Mouse (Mus musculus) liver, postnatal 0 days (tissue): Measurements from ENCODE around the gene Rps19bp1.

Source experiments
- CTCF ChIP-seq: sonication (generic); IDR thresholded peaks from 2 replicates; pipeline ENCODE4 v1.5.1; 2016; ENCODE audit warnings: antibody characterized with exemption, low read depth
- EP300 ChIP-seq: IDR thresholded peaks from 2 replicates; pipeline ENCODE4 v1.6.1; 2016; ENCODE audit warnings: antibody characterized with exemption, low read depth, mild to moderate bottlenecking

- TF ChIP-seq EP300, result no peak
- no peak for TF ChIP-seq CTCF
Measured at GRCm38 (mm10) chr15:80228071-80228800, 35.9 kb downstream of the Rps19bp1 start.
